8 mouse cellular contexts compared by ENCODE assay signal in genomic region chr3:37348221-37349165, GRCm38 (mm10). TPM values are rescaled to one million over a fixed set of nuclear protein-coding genes. Genes with fewer than 3 reads are reported as not detected.
A peak's percentile ranks its signal among the peaks of the same experiment; 100 is the strongest.
DNase-seq lines count a peak whose midpoint lies in the region; ATAC-seq and TF ChIP-seq lines count a peak whose summit lies in the region.

Fgf2 (plus strand) TSS chr3:37348346.

- H3K4me2 ChIP-seq in embryonic facial prominence, embryonic 15.5 days (replicated peaks), result peak within 1 kb of the TSS; percentile 84
- H3K4me2 ChIP-seq in heart, embryonic 13.5 days, result peak within 1 kb of the TSS; percentile 99
- H3K4me2 ChIP-seq in lung, embryonic 15.5 days, result peak within 1 kb of the TSS; percentile 97

- no peaks in the 10 kb centered on the region for H3K36me3 ChIP-seq in thymus, adult 2 months (ENCODE audit: control insufficient read depth, insufficient read depth, low read length)
- no peaks in the 10 kb centered on the region for H3K36me3 ChIP-seq in embryonic facial prominence, embryonic 15.5 days
- H3K36me3 ChIP-seq in heart, embryonic 13.5 days, result no peaks in the 10 kb centered on the region
- no peaks in the 10 kb centered on the region for H3K36me3 ChIP-seq in lung, embryonic 15.5 days

- H3K4me1 ChIP-seq in thymus, adult 2 months (replicated peaks; ENCODE audit: control insufficient read depth, insufficient read depth, low read length), result peaks cover 5% of the 10 kb centered on the region; the same call in 1 of the 2 replicates
- H3K4me1 ChIP-seq in embryonic facial prominence, embryonic 15.5 days, result peaks cover 33% of the 10 kb centered on the region
- H3K4me1 ChIP-seq in heart, embryonic 13.5 days, result peaks cover 12% of the 10 kb centered on the region
- peaks cover 16% of the 10 kb centered on the region for H3K4me1 ChIP-seq in lung, embryonic 15.5 days

- peak; percentile 83 for ATAC-seq in embryonic facial prominence, embryonic 15.5 days (ENCODE audit: insufficient number of reproducible peaks, low FRiP score, low TSS enrichment, low read depth)
- ATAC-seq in heart, embryonic 13.5 days (ENCODE audit: extremely low read depth, insufficient number of reproducible peaks, low FRiP score, low TSS enrichment), result no peak; the same call in 1 of the 2 replicates
- peak; percentile 73 for ATAC-seq in lung, embryonic 15.5 days (ENCODE audit: borderline replicate concordance, extremely low read depth, low FRiP score, low TSS enrichment)

- TF ChIP-seq CTCF in thymus, adult 2 months (IDR thresholded peaks at IDR 0.05; ENCODE audit: borderline replicate concordance, control insufficient read depth, extremely low read depth, insufficient read depth, low read length, poor library complexity), result no peak

- H3K9me3 ChIP-seq in embryonic facial prominence, embryonic 15.5 days (replicated peaks), result no peaks in the 10 kb centered on the region
- H3K9me3 ChIP-seq in heart, embryonic 13.5 days, result no peaks in the 10 kb centered on the region
- no peaks in the 10 kb centered on the region for H3K9me3 ChIP-seq in lung, embryonic 15.5 days

- H3K9ac ChIP-seq in embryonic facial prominence, embryonic 15.5 days, result peak within 1 kb of the TSS; percentile 83
- peak within 1 kb of the TSS; percentile 86 for H3K9ac ChIP-seq in heart, embryonic 13.5 days
- peak within 1 kb of the TSS; percentile 77 for H3K9ac ChIP-seq in lung, embryonic 15.5 days

- H3K4me3 ChIP-seq in thymus, adult 2 months (ENCODE audit: control insufficient read depth, insufficient read depth, low read length), result peak within 1 kb of the TSS; percentile 31
- peak within 1 kb of the TSS; percentile 71 for H3K4me3 ChIP-seq in embryonic facial prominence, embryonic 15.5 days (replicated peaks)
- peak within 1 kb of the TSS; percentile 80 for H3K4me3 ChIP-seq in heart, embryonic 13.5 days
- peak within 1 kb of the TSS; percentile 71 for H3K4me3 ChIP-seq in lung, embryonic 15.5 days

- DNase-seq in thymus, adult 2 months, result no peak
- DNase-seq in thymus, adult 18-20 months, result no peak
- DNase-seq in kidney, postnatal 25 days, result peak; percentile 27 to 46
- peak; percentile 51 to 59 for DNase-seq in right cerebral cortex, postnatal 10 days (ENCODE audit: low spot score in 2 of 2)
- no peak for DNase-seq in spleen, postnatal 4 days (ENCODE audit: low spot score in 2 of 2)

- no peak within 1 kb of the TSS for H3K27ac ChIP-seq in thymus, adult 2 months (ENCODE audit: control insufficient read depth, insufficient read depth, low read length)
- H3K27ac ChIP-seq in embryonic facial prominence, embryonic 15.5 days (replicated peaks), result peak within 1 kb of the TSS; percentile 72
- 0 out of 2 replicates have a peak within 1 kb of the TSS, but pooled peaks have one; percentile 15 for H3K27ac ChIP-seq in heart, embryonic 13.5 days (replicated peaks)
- 0 out of 2 replicates have a peak within 1 kb of the TSS, but pooled peaks have one; percentile 26 for H3K27ac ChIP-seq in lung, embryonic 15.5 days

- WGBS in thymus, adult 2 months, result 2% methylated on average over 75 of the region's 75 CpGs
- 1% methylated on average over 75 of the region's 75 CpGs for WGBS in embryonic facial prominence, embryonic 15.5 days
- under 1% methylated on average over 72 of the region's 75 CpGs for WGBS in heart, embryonic 13.5 days
- WGBS in lung, embryonic 15.5 days, result under 1% methylated on average over 60 of the region's 75 CpGs

- no peak for TF ChIP-seq POLR2A in thymus, adult 2 months (IDR thresholded peaks at IDR 0.05; ENCODE audit: control insufficient read depth, extremely low read depth, insufficient read depth, low read length, poor library complexity)

- H3K27me3 ChIP-seq in thymus, adult 2 months (ENCODE audit: control insufficient read depth, insufficient read depth, low read length), result peaks cover 16% of the 10 kb centered on the region
- H3K27me3 ChIP-seq in embryonic facial prominence, embryonic 15.5 days, result peaks cover 10% of the 10 kb centered on the region; the same call in 1 of the 2 replicates
- peaks cover 51% of the 10 kb centered on the region for H3K27me3 ChIP-seq in heart, embryonic 13.5 days (replicated peaks)
- H3K27me3 ChIP-seq in lung, embryonic 15.5 days, result peaks cover 37% of the 10 kb centered on the region

RNA-seq across cellular contexts. Expression of gene Fgf2, which starts in this region (rescaled TPM):
- polyA plus RNA-seq in thymus, adult 2 months (2012; rRNA removed), result 0.45 and 0.66 TPM in 2 replicates
- 4.8 and 5.4 TPM in 2 replicates for polyA plus RNA-seq in embryonic facial prominence, embryonic 15.5 days (2015; fragmentation: Nextera tagmentation; extraction: Ambion mirVana)
- 0.94 and 1.2 TPM in 2 replicates for polyA plus RNA-seq in heart, embryonic 13.5 days (2015; fragmentation: Nextera tagmentation; extraction: Ambion mirVana)
- 2.2 and 2.3 TPM in 2 replicates for polyA plus RNA-seq in lung, embryonic 15.5 days (2015; fragmentation: Nextera tagmentation; extraction: Ambion mirVana)

Comparison
In these comparisons a context has a peak if more than half of its experiments do, and no peak if none do; other contexts are left out.
1. DNase-seq: peak in kidney, postnatal 25 days (2 of 2) and right cerebral cortex, postnatal 10 days (2 of 2); none in thymus, adult 2 months (single experiment), thymus, adult 18-20 months (0 of 2) and spleen, postnatal 4 days (0 of 2).
2. Peak in every context shown above with its lines, with median percentiles within 50 percentile points of each other: H3K4me3 ChIP-seq, H3K4me2 ChIP-seq and H3K9ac ChIP-seq.